Mouse (Mus musculus): ENCODE measurements at regions not wholly inside any gene's neighbourhood (a gene's known extent, or its start where the extent isn't known, plus 50 kb on each side); places are given as distances from the start of the nearest gene placed in this dataset.

GRCm38 (mm10) chr14:48942882-48943281, 123.0 kb upstream of the Ap5m1 start:
- DNase-seq, result no peak

- no peak for DNase-seq
These were observed 135.0 kb upstream of the Ap5m1 start for GRCm38 (mm10) chr14:48930886-48931285.

GRCm38 (mm10) chr14:48925870-48926269, 140.0 kb upstream of the Ap5m1 start:
- DNase-seq, result no peak

- DNase-seq, result peak; percentile 57
These were observed 156.5 kb upstream of the Ap5m1 start for GRCm38 (mm10) chr14:48909420-48909819.

- no peak for DNase-seq
These were observed 157.8 kb upstream of the Ap5m1 start for GRCm38 (mm10) chr14:48907991-48908698.

GRCm38 (mm10) chr14:48907403-48907973, 158.4 kb upstream of the Ap5m1 start:
- DNase-seq, result no peak

- no peak for DNase-seq
These were observed 158.9 kb upstream of the Ap5m1 start for GRCm38 (mm10) chr14:48906956-48907355.

GRCm38 (mm10) chr14:48904576-48904975, 161.3 kb upstream of the Ap5m1 start:
- DNase-seq, result no peak

GRCm38 (mm10) chr14:48903526-48903925, 162.4 kb upstream of the Ap5m1 start:
- no peak for DNase-seq

- DNase-seq, result no peak
These were observed 165.7 kb upstream of the Ap5m1 start for GRCm38 (mm10) chr14:48900201-48900600.

GRCm38 (mm10) chr14:48897140-48897539, 168.8 kb upstream of the Ap5m1 start:
- no peak for DNase-seq

- DNase-seq, result no peak
These were observed 169.7 kb upstream of the Ap5m1 start for GRCm38 (mm10) chr14:48896235-48896634.

GRCm38 (mm10) chr14:48891216-48891615, 174.7 kb upstream of the Ap5m1 start:
- no peak for DNase-seq

GRCm38 (mm10) chr14:48888954-48889353, 176.9 kb upstream of the Ap5m1 start:
- DNase-seq, result no peak

GRCm38 (mm10) chr14:48880041-48880440, 185.9 kb upstream of the Ap5m1 start:
- no peak for DNase-seq

GRCm38 (mm10) chr14:48877998-48878657, 187.8 kb upstream of the Ap5m1 start:
- DNase-seq, result peak; percentile 92

- no peak for DNase-seq
These were observed 194.6 kb upstream of the Ap5m1 start for GRCm38 (mm10) chr14:48871313-48871712.

GRCm38 (mm10) chr14:48869956-48870355, 195.9 kb upstream of the Ap5m1 start:
- no peak for DNase-seq

- no peak for DNase-seq
These were observed 181.8 kb upstream of the Otx2 start for GRCm38 (mm10) chr14:48855453-48855852.

GRCm38 (mm10) chr14:48854188-48854924, 180.7 kb upstream of the Otx2 start:
- no peak for DNase-seq

- no peak for DNase-seq
These were observed 180.0 kb upstream of the Otx2 start for GRCm38 (mm10) chr14:48853479-48854187.

- no peak for DNase-seq
These were observed 179.2 kb upstream of the Otx2 start for GRCm38 (mm10) chr14:48852787-48853186.

GRCm38 (mm10) chr14:48852061-48852460, 178.4 kb upstream of the Otx2 start:
- DNase-seq, result no peak

Measured in kidney, adult 11 months (tissue).